Mouse (Mus musculus) CD8-positive naive resting alpha-beta T cell, adult 2 months (primary cell): ENCODE results near the gene Efcab1.
"Not testable (repeated sequence)": the region's sequence is repeated elsewhere in the genome, so short reads cannot be mapped to it uniquely, and the experiment has no call there.

Experiments used
- DNase-seq, 2 experiments: peaks; one replicate each; pipeline ENCODE4 v3.0.0; 2022; ENCODE audit warnings: low read depth in 2 of 2, low spot score in 2 of 2

Gene Efcab1

GRCm38 (mm10) chr16:14906393-14907100, at the start of gene Efcab1:
Efcab1 (plus strand) TSS chr16:14906606.
- DNase-seq, result no peak

DNA sequence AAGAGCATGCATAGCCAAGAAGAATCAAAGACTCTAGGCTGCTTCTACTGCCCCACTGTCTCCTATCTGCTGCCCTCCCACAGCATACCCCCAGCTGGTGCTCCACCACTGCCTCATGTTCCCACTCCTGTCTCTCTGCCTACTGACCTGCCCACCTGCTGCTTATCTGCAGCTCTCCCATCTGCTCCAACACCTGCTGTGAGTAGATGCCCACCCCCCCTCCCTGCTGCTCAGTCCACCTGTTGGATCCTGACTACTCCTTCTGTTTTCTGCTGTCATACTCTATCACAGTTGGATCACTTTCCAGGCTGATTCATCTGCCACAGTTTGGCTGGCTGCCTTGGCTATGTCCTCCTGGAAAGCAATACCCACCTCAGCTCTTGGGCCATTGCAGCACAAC, 47.0 kb upstream of the Efcab1 start:
- no peak for DNase-seq

- no peak for DNase-seq
Observed at GRCm38 (mm10) chr16:14884916-14885315, 21.5 kb upstream of the Efcab1 start.

DNA sequence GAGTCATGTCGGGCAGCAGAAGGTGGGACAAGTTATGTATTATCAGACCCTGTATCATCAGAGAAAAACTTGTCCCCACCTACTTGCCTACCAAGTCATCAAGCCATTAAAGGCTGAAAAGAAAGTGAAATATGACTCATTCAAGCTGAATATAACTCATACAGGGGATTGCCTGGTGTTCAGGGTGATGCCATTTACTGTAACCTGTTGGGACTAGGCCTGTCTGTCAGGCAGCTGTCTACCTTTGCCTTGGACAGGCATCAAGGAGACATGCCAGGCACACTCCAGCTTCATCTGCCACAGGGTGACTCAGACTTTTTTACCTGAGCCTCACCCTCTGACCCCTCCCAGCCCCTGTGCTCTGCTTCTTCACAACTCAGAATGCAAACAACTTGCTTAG, 21.0 kb upstream of the Efcab1 start:
- no peak for DNase-seq

DNA sequence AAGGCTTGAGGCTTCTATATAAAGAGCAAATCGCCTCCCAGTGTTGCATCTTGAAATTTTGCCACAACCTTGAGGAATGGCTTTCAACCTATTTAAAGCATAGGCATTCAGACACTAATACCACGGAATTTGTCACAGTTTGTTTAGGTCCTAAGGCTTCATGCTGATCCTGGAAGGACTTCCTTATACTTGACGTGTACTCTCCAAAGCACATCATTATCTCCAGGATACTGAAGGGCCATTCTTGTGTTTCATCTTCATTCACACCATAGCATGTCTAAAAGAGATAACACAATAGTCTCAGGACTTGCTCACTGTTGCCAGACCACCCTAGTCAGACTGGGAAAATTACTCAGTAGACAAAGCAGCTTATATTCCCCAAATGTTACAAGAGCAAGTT, 13.9 kb upstream of the Efcab1 start:
- no peak for DNase-seq

DNA sequence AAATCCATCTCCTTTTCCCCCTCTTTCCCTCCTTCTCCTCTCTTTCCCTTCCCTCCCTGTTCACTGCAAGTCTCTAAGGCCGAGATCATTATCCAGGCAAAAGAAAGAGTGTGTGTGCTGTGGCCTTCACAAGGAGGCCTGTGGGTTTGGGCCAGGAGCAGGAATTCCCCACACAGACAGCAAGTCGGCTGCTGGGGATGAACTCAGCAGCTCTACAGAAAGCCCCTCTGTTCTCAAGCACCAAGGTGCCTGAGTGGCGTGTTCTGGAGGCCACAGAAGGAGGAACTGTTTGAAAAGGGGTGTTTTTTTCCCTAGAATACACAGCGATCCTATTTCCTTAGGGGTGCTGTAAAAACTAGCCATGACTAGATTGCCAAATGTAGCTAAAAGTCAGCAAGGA, 12.5 kb upstream of the Efcab1 start:
- no peak for DNase-seq

GRCm38 (mm10) chr16:14894713-14895112, 11.7 kb upstream of the Efcab1 start:
- DNase-seq, result no peak

GRCm38 (mm10) chr16:14895543-14895942, 10.9 kb upstream of the Efcab1 start:
- no peak for DNase-seq

DNA sequence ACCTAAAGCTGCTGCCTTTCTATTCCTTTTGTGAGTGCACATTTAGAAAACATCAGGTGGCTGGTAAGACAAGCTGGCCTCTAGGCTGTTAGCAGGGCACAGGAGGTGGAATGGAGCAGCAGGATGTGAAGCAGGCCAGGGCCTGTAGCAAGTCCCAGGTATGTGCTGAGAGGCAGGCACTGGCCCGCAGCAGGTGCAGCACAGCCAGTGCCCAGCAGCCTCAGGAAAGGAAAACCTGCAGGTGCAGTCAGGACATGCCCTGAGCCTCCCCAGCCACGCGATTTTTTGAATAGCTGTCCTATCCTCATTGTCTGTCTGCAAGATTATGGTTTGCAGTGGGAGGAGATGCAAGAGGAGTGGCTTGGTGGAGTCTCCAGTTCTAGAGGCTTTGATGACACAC, 24.3 kb downstream of the Efcab1 start:
- DNase-seq, result not testable (repeated sequence)

DNA sequence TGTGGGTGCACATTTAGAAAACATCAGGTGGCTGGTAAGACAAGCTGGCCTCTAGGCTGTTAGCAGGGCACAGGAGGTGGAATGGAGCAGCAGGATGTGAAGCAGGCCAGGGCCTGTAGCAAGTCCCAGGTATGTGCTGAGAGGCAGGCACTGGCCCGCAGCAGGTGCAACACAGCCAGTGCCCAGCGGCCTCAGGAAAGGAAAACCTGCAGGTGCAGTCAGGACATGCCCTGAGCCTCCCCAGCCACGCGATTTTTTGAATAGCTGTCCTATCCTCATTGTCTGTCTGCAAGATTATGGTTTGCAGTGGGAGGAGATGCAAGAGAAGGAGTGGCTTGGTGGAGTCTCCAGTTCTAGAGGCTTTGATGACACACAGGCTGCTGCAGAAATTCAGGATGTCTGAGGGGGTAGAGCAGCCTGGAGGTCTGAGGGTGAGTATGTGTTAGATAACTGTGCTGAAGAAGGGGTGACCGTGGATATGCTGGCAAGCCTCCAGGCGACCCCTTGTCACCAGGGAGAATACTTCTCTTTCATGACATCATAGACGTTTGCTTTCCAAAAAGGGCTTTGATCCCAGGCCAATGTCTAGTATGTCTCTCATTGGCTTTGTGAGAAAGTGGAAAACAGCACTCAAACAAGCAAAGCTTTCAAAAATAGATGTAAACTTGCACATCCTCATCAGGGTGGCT, 30.2 kb downstream of the Efcab1 start:
- not testable (repeated sequence) for DNase-seq

DNA sequence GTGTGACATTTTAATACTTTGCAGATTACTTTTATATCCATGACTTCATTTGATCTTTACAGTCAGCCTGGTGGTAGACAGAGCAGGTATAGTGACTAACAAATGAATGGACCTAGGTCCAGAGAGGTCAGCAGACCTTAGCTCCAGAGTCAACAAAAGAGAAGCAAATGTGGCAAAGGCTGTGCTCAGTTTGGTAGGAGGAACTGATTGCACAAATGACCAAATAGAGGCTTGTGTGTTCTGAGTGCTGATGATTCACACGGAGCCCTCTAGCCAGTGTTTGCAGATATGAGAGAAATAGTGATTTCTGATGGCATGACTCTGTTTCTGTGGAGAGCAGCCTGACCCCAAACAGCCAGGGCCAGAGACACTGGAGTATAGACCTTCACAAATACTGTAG, 33.1 kb downstream of the Efcab1 start:
- DNase-seq, result no peak

GRCm38 (mm10) chr16:14939994-14940715, 33.7 kb downstream of the Efcab1 start:
- no peak for DNase-seq

GRCm38 (mm10) chr16:14940898-14941297, 34.5 kb downstream of the Efcab1 start:
- DNase-seq, result no peak

DNA sequence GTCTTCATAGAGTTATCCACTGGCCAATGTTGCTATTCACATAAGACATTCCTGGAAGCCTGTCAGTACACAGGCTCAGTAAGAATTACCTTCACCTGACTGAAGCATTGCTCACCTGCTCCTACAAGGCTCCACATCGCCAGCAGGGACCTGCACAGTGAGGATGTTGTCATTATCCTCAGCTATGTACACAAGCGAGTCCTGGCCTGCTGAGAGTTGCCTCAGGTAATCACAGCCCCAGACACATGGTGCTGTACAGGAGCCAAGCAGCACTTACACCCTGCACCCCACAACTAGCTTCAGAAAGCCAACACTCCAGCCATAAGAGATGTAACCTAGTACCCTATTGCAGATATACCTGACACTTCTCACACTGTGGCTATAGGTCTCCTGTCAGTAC, 37.1 kb downstream of the Efcab1 start:
- no peak for DNase-seq

GRCm38 (mm10) chr16:14947561-14947960, 41.2 kb downstream of the Efcab1 start:
- not testable (repeated sequence) for DNase-seq

DNA sequence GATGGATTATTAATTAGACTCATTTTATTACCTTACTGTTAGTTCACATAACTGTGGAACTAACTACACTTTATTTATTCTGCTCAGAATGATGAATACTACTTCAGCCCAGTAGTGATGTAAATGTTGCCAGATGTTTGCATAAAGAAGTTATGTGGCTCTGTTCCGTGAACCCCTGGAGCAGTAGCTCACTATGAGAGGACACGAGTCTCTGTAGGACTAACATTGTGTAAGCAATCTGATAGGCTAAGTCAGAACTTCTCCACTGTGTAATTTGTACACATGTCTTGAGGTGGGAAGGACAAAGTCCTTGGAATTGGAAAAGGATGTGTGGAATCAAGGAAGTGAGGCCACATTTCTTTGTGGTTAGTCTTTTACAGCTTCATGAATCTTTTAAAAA, 45.5 kb downstream of the Efcab1 start:
- DNase-seq, result no peak

DNA sequence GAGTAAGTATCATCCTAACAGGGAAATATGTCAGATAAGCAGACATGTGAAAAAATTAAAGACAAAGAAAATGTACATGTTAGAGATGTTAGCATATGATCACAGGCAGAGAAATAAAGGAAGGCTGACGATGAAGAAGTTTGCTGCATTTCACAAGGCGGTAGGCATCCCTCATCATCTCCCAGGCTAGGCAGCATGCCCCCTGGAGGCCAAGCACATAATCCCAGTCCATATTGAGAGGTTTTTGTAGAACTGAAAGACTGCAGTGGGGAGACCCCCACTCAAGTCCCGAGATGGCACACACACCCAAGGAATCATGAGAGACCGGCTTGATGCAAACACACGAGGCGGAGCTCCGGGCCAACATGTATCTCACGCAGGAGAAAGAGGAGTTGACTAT, 53.3 kb downstream of the Efcab1 start:
- DNase-seq, result no peak

- DNase-seq, result no peak
Observed at GRCm38 (mm10) chr16:14973696-14974095, 67.3 kb downstream of the Efcab1 start.

- no peak for DNase-seq
Observed at GRCm38 (mm10) chr16:14979228-14979627, 72.8 kb downstream of the Efcab1 start.

DNA sequence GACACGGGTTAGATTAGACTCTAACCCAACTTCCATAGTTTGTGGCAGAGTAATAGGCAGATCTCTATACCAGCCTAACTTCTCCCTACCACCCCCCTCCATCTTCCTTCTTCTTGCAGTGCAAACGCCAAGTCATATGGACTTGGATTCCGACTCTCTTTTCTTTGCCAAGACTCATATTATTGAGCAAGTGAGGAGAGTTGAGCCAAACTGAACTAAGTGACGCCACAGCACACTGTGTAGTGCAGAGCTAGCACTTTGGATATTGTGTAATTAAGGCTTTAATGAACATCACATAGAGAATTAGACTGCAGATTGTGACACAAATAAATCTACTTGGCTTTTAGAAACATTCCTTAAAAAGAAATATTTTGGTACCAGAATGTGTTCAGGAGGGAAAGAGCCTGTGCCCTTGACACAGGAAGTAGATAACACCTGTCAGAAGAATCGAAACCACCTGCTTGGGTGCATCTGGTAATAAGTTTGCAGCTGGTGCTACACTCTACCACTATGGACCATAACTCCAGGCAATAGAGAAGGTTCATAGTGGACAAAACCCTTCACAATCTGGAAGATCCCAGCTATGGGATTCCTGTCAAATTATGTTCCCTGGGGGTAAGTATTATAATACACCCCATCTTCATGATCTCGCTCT, 83.3 kb downstream of the Efcab1 start:
- no peak for DNase-seq

GRCm38 (mm10) chr16:14991001-14991400, 84.6 kb downstream of the Efcab1 start:
- no peak for DNase-seq
